Mouse (Mus musculus) ES-Bruce4 (cell line): ENCODE data around the gene Tekt4.

Source experiments
- CTCF ChIP-seq: IDR thresholded peaks from one replicate; pipeline ENCODE4 v1.8.1; 2011; ENCODE audit warnings: low read depth, low read length
- EP300 ChIP-seq: IDR thresholded peaks from 2 replicates; pipeline ENCODE4 v1.6.1; 2011; ENCODE audit warnings: low read depth, low read length; ENCODE audit not compliant: insufficient read depth
- POLR2A ChIP-seq: IDR thresholded peaks from one replicate; pipeline ENCODE4 v1.8.1; 2011; ENCODE audit warnings: low read length; ENCODE audit not compliant: insufficient read depth

DNA sequence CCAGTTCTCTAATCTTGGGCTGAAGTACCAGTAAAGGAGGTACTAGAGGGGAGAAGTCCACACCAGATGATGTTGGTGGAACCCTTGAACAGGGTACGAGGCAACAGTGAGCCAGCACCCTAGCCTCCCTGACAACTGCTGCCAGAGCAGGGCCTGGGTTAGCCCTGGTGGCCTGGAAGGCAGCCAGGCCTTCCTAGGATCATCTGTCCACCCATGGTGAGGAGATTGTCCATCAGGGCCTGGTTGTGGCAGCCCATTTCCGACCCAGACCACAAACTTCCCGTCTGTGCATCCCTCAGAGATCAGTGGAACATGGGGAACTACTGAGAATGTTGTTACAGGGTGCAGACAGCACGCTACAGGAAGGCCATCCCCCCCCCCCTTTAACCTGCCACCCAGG lies 48.2 kb downstream of the Tekt4 start:
- TF ChIP-seq EP300 (no peak), CTCF (no peak), POLR2A (no peak)
